Mouse (Mus musculus) stomach, embryonic 16.5 days (tissue): ENCODE measurements around the gene Olfr1045. TPM values are rescaled to one million over a fixed set of nuclear protein-coding genes. Genes with fewer than 3 reads are reported as not detected.
"Not testable (repeated sequence)": the region's sequence is repeated elsewhere in the genome, so short reads cannot be mapped to it uniquely, and the experiment has no call there.

ENCODE experiments used
- ATAC-seq: fragments of 200-750 bp; cut with Nextera tagmentation; 2 replicates; pipeline ENCODE4 v1.8.0; 2017; ENCODE audit warnings: moderate number of reproducible peaks, moderate TSS enrichment; ENCODE audit not compliant: insufficient read depth, low FRiP score
- H3K27ac ChIP-seq: fragments of 300-500 bp; sonication (generic); 2 replicates; pipeline ENCODE4 v1.5.1; 2014; ENCODE audit warnings: low read length
- H3K27me3 ChIP-seq: fragments of 300-500 bp; sonication (generic); 2 replicates; pipeline ENCODE4 v1.6.1; 2014; ENCODE audit warnings: low read length, control low read depth, mixed read lengths; ENCODE audit not compliant: control insufficient read depth, insufficient read depth
- H3K36me3 ChIP-seq: fragments of 300-500 bp; sonication (generic); 2 replicates; pipeline ENCODE4 v1.6.1; 2014; ENCODE audit warnings: low read length; ENCODE audit not compliant: control insufficient read depth, insufficient read depth
- H3K4me1 ChIP-seq: fragments of 300-500 bp; sonication (generic); 2 replicates; pipeline ENCODE4 v1.6.1; 2014; ENCODE audit warnings: low read length, control low read depth, mixed read lengths; ENCODE audit not compliant: control insufficient read depth, insufficient read depth
- H3K4me2 ChIP-seq: fragments of 300-500 bp; sonication (generic); 2 replicates; pipeline ENCODE4 v1.6.1; 2014; ENCODE audit warnings: low read depth, low read length, mixed read lengths
- H3K4me3 ChIP-seq: fragments of 300-500 bp; sonication (generic); replicated peaks from 2 replicates; pipeline ENCODE4 v1.5.1; 2014; ENCODE audit warnings: mild to moderate bottlenecking, low read length
- H3K9ac ChIP-seq: fragments of 300-500 bp; sonication (generic); 2 replicates; pipeline ENCODE4 v1.6.1; 2014; ENCODE audit warnings: low read length
- H3K9me3 ChIP-seq: fragments of 300-500 bp; sonication (generic); replicated peaks from 2 replicates; pipeline ENCODE4 v1.6.1; 2016; ENCODE audit warnings: low read length, control low read depth; ENCODE audit not compliant: control insufficient read depth
- WGBS: fragments of 180-500 bp; shearing (Covaris S2); extraction: QIAGEN DNeasy Blood & Tissue Kit; methylation state at CpG from one replicate; pipeline ENCODE4 v1.1.7; 2014; 5-methylcytosine and 5-hydroxymethylcytosine counted together
- polyA plus RNA-seq: library from polyadenylated mRNA; unstranded; fragments of >200 nt; fragmentation: Nextera tagmentation; extraction: Ambion mirVana; gene quantifications from 2 replicates; pipeline ENCODE4 v1.2.1, GENCODE M21; 2015

Olfr1045 gene
- not detected in 2 replicates for polyA plus RNA-seq

GRCm38 (mm10) chr2:86202909-86203308, at the start of gene Olfr1045:
Olfr1045 (minus strand) TSS chr2:86203009.
- H3K9me3 ChIP-seq, result no peaks in the 10 kb centered on the region
- no peaks in the 10 kb centered on the region for H3K4me1 ChIP-seq
- H3K9ac ChIP-seq, result no peak within 1 kb of the TSS
- H3K4me3 ChIP-seq, result no peak within 1 kb of the TSS
- no peaks in the 10 kb centered on the region for H3K27me3 ChIP-seq
- no peak within 1 kb of the TSS for H3K27ac ChIP-seq
- ATAC-seq, result no peak
- no peaks in the 10 kb centered on the region for H3K36me3 ChIP-seq
- no peak within 1 kb of the TSS for H3K4me2 ChIP-seq

GRCm38 (mm10) chr2:86240189-86240588, 37.4 kb upstream of the Olfr1045 start, which contains the start of gene Olfr1048:
Olfr1048 (minus strand) TSS chr2:86240289.
- H3K9ac ChIP-seq, result no peak within 1 kb of the TSS
- no peaks in the 10 kb centered on the region for H3K36me3 ChIP-seq
- no peak within 1 kb of the TSS for H3K27ac ChIP-seq
- H3K4me3 ChIP-seq, result no peak within 1 kb of the TSS
- no peaks in the 10 kb centered on the region for H3K27me3 ChIP-seq
- ATAC-seq, result no peak
- H3K9me3 ChIP-seq, result no peaks in the 10 kb centered on the region
- H3K4me1 ChIP-seq, result no peaks in the 10 kb centered on the region
- no peak within 1 kb of the TSS for H3K4me2 ChIP-seq

DNA sequence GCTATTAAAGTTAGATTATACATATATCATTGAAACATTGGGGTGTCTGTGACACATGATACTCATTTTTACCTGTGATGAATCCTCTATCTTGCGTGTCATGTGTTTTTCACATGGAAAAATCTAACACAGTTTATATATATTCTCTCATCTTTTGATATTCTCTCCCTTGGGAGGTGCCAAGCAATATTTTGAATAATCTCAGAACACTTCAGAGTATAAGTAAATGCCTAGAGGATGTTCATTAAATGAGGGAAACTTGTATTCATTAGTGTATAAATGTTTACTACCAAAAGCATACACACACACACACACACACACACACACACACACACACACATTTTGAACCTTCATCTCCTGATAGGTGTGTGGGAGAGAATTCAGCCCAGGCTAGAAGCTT, 28.5 kb upstream of the Olfr1045 start, which contains the start of gene Olfr1047:
Olfr1047 (minus strand) TSS at position 101 of the 400 bp plus-strand sequence.
- no peak within 1 kb of the TSS for H3K9ac ChIP-seq
- no peak within 1 kb of the TSS for H3K27ac ChIP-seq
- no peaks in the 10 kb centered on the region for H3K4me1 ChIP-seq
- H3K27me3 ChIP-seq, result no peaks in the 10 kb centered on the region
- H3K4me2 ChIP-seq, result no peak within 1 kb of the TSS
- no peak for ATAC-seq
- H3K9me3 ChIP-seq, result no peaks in the 10 kb centered on the region
- WGBS, result 89% methylated on average over 1 of the region's 1 CpGs
- no peak within 1 kb of the TSS for H3K4me3 ChIP-seq
- no peaks in the 10 kb centered on the region for H3K36me3 ChIP-seq

GRCm38 (mm10) chr2:86219214-86219613, 16.4 kb upstream of the Olfr1045 start, which contains the start of gene Olfr1046:
Olfr1046 (minus strand) TSS chr2:86219314.
- H3K27ac ChIP-seq, result no peak within 1 kb of the TSS
- no peaks in the 10 kb centered on the region for H3K36me3 ChIP-seq
- no peaks in the 10 kb centered on the region for H3K4me1 ChIP-seq
- no peak within 1 kb of the TSS for H3K4me3 ChIP-seq
- ATAC-seq, result no peak
- no peak within 1 kb of the TSS for H3K4me2 ChIP-seq
- H3K9ac ChIP-seq, result no peak within 1 kb of the TSS
- H3K9me3 ChIP-seq, result no peaks in the 10 kb centered on the region
- no peaks in the 10 kb centered on the region for H3K27me3 ChIP-seq
- WGBS, result 70% methylated on average over 2 of the region's 2 CpGs

DNA sequence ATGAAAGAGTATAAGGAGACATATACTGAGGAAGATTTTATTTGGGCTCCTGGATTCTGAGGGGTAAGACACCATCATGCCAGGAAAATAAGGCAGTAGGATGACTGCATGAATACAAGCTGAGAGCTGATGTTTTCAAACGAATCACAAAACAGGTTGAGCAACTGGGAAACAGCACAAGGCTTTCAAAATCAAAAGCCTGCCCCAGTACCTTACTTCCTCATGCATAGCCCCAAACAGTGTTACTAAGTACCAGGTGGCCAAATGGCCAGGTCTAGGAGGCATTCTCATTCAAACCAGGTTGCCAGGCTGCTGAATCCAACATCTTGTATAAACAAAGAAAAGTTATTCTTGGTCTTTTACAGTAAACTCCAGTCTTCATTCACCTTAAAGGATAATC, 6.9 kb downstream of the Olfr1045 start:
- no peak for ATAC-seq
- WGBS, result 31% methylated on average over 1 of the region's 1 CpGs
- H3K4me2 ChIP-seq, result no peak overlapping the region
- no peak overlapping the region for H3K9ac ChIP-seq
- no peak overlapping the region for H3K4me3 ChIP-seq
- no peak overlapping the region for H3K27ac ChIP-seq
- H3K27me3 ChIP-seq, result no peaks in the 10 kb centered on the region
- H3K4me1 ChIP-seq, result no peaks in the 10 kb centered on the region
- H3K9me3 ChIP-seq, result no peaks in the 10 kb centered on the region
- H3K36me3 ChIP-seq, result no peaks in the 10 kb centered on the region

- H3K36me3 ChIP-seq, result no peaks in the 10 kb centered on the region
- no peak within 1 kb of the TSS for H3K4me2 ChIP-seq
- no peaks in the 10 kb centered on the region for H3K9me3 ChIP-seq
- no peak within 1 kb of the TSS for H3K27ac ChIP-seq
- no peak for ATAC-seq
- no peaks in the 10 kb centered on the region for H3K27me3 ChIP-seq
- H3K9ac ChIP-seq, result no peak within 1 kb of the TSS
- H3K4me3 ChIP-seq, result no peak within 1 kb of the TSS
- no peaks in the 10 kb centered on the region for H3K4me1 ChIP-seq
Observed at GRCm38 (mm10) chr2:86185583-86185982, 17.2 kb downstream of the Olfr1045 start, which contains the start of gene Olfr52. Olfr52 (minus strand) TSS chr2:86185683.

DNA sequence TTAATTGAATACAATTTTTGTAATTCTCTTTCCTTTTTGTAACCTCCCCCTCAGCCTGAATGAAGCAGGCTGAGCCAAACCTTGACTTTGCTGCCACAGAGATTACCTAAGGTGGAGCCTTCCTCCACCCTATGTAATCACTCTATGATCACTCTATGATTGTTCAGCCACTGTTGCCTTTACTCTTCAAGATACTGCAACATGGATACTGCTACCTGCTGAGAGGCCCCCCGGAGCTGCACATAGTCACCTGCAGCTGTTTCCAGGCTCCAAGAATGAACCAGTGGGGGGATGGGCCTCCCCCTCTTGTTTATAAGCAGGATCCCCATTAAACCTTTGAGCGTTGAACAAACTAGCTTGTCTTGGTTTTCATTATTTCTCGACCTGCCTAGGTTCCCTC, 22.9 kb downstream of the Olfr1045 start:
- Histone ChIP-seq H3K27ac (no peak overlapping the region), H3K4me2 (no peak overlapping the region), H3K36me3 (no peaks in the 10 kb centered on the region), H3K9me3 (no peaks in the 10 kb centered on the region), H3K27me3 (no peaks in the 10 kb centered on the region), H3K4me1 (no peaks in the 10 kb centered on the region), H3K4me3 (no peak overlapping the region), H3K9ac (no peak overlapping the region)
- ATAC-seq, result no peak
- WGBS, result 75% methylated on average over 3 of the region's 3 CpGs

GRCm38 (mm10) chr2:86177720-86178119, 25.1 kb downstream of the Olfr1045 start, which contains the start of gene Olfr1044:
Olfr1044 (minus strand) TSS chr2:86177820.
- Histone ChIP-seq H3K27me3 (no peaks in the 10 kb centered on the region), H3K9me3 (no peaks in the 10 kb centered on the region), H3K27ac (no peak within 1 kb of the TSS), H3K36me3 (no peaks in the 10 kb centered on the region), H3K4me3 (no peak within 1 kb of the TSS), H3K9ac (no peak within 1 kb of the TSS), H3K4me2 (no peak within 1 kb of the TSS), H3K4me1 (no peaks in the 10 kb centered on the region)
- ATAC-seq, result no peak

DNA sequence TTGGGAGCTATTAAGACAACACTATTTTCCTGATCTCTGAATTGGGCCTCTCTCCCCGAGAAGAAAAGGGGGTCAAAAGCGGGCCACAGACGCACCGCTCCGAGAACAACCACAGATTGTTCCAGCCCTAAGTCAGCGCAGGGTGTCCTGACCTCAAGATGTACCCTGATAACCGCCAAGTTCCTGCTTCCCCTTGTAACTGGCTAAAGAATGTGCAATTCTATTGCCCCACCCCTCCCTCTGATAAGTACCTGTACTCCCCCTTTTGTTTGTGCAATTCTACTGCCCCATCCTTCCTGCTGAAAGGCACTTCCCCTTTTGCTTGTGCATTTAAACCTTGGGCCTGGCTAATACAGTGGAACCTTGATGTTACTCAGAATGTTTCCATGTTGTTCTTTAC, 27.4 kb downstream of the Olfr1045 start:
- not testable (repeated sequence) for H3K4me3 ChIP-seq, ATAC-seq, H3K9ac ChIP-seq, H3K36me3 ChIP-seq, H3K27me3 ChIP-seq, H3K4me2 ChIP-seq, H3K9me3 ChIP-seq, H3K4me1 ChIP-seq, H3K27ac ChIP-seq
- WGBS, result 79% methylated on average over 7 of the region's 7 CpGs

GRCm38 (mm10) chr2:86167422-86167821, 35.4 kb downstream of the Olfr1045 start, which contains the start of gene Olfr1043:
Olfr1043 (minus strand) TSS chr2:86167522.
- WGBS, result 88% methylated on average over 2 of the region's 2 CpGs

More at GRCm38 (mm10) chr2:86167422-86167821, 35.4 kb downstream of the Olfr1045 start, which contains the start of gene Olfr1043:
- H3K4me3 ChIP-seq, result no peak within 1 kb of the TSS
- no peaks in the 10 kb centered on the region for H3K4me1 ChIP-seq
- no peak within 1 kb of the TSS for H3K27ac ChIP-seq
- H3K9ac ChIP-seq, result no peak within 1 kb of the TSS
- no peak within 1 kb of the TSS for H3K4me2 ChIP-seq
- no peak for ATAC-seq
- no peaks in the 10 kb centered on the region for H3K9me3 ChIP-seq
- no peaks in the 10 kb centered on the region for H3K27me3 ChIP-seq
- H3K36me3 ChIP-seq, result no peaks in the 10 kb centered on the region
